Mouse (Mus musculus): Measurements from ENCODE around the gene Myd88. TPM values are rescaled to one million over a fixed set of nuclear protein-coding genes. Genes with fewer than 3 reads are reported as not detected.
"Not testable (repeated sequence)": the region's sequence is repeated elsewhere in the genome, so short reads cannot be mapped to it uniquely, and the experiment has no call there.

Myd88 gene
- 10 to 100 TPM; 10.7 to 12.5 (median 11.4) TPM for total RNA-seq (2022)

DNA sequence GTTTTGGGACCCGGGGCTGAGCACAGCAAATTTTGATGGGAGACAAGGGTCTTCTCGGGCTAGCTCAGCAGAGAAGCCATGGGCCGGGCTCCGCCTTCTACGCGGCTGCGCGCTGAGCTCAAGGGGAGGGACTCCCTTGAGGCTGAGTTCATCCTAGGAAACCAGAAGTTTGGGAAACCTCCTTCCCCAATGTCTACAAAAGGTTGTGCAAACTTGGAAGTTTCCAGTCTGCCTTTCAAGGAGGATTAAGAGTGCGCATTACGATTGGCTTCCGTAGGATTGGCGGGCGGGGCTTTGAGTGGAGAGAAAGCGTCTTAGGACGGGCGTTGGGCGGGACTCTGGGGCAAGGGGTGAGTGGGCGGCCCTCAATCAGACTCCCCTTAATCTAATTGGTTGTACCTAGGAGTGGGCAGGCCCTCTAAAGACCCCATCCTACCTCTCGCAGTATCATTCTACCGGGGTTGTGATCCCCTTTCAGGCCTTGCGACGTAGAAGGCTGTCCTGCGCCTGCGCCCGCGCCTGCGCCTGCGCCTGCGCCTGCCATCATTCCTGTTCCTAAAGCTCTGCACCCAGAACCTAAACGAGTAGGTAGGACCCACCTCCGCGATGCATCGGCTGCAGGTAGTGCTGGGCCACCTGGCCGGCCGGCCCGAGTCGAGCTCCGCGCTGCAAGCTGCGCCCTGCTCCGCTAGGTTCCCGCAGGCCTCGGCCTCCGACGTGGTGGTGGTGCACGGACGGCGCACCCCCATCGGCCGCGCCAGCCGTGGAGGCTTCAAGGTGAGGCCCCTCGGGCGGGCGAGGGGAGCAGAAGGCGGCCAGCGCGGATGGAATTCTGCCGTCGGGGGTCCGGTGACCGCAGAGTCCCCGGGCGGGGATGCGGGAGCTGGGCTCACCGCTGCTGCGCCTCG is at the start of gene Myd88:
Gene Myd88, minus strand, starts transcription at position 503 of the 908 bp plus-strand sequence.
- DNase-seq (ENCODE audit: low spot score): peak; percentile 98

DNA sequence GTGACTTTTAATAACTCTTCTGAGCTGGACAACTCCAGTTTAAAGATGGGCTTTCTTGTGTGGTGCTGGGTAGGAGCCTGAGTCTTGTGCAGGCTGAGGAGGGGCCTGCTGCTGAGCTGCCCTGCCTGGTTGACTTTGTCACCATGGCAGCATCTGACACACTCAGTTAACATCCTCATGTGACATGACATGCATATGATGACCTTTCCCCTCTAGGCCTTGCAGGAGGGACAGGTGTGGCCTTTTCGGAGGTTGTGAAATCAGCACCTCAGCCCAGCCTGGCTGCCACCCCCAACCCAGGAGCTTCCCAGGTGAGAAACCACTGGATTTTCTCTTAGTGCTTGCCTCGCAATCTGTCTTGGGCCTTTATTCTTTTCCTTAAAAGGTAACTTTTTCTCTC is 49.0 kb upstream of the Myd88 start:
- DNase-seq (ENCODE audit: low spot score): no peak

GRCm38 (mm10) chr9:119388956-119389355 is 47.7 kb upstream of the Myd88 start:
- no peak for DNase-seq (ENCODE audit: low spot score)

- no peak for DNase-seq (ENCODE audit: low spot score)
Measured at GRCm38 (mm10) chr9:119382603-119383002, 41.4 kb upstream of the Myd88 start.

DNA sequence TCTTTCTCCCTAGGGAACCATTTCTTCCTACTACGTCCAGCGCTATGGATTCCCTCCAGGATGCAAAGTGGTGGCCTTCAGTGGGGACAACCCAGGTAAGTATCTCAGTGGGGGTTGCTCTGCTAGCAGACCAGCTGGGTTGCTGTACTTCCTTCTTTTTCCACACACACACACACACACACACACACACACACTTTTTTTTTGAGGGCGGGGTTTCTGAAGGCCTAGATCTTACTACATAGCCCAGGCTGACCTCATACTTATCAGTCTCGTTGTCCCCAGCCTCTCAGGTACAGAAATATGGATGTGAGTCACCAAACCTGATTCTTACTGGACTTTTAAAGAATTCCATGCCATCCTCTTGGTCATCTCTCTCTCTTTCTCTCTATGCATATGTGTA is 37.0 kb upstream of the Myd88 start:
- DNase-seq (ENCODE audit: low spot score): no peak

GRCm38 (mm10) chr9:119375556-119375955 is 34.3 kb upstream of the Myd88 start:
- no peak for DNase-seq (ENCODE audit: low spot score)

GRCm38 (mm10) chr9:119375008-119375407 is 33.8 kb upstream of the Myd88 start:
- DNase-seq (ENCODE audit: low spot score): no peak

DNA sequence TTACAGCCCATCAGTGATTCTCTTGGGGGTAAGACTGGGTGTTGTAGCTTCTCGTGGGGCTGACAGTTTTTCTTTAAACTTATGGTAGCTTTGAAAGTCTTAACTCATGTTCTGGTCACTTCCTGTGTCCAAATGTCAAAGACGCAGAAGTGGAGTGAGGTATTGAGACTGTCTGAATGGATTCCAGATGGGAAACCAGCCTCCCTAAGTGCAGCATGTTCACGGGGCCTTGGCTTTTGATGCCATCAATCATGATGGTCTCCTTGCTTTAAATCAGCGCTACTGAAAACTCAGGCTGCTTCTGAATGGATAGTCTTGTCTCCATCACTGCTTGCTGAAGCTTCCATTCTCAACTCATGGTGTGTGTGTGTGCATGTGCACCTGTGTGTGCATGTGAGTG is 30.0 kb upstream of the Myd88 start:
- no peak for DNase-seq (ENCODE audit: low spot score)

GRCm38 (mm10) chr9:119370770-119371169 is 29.6 kb upstream of the Myd88 start:
- not testable (repeated sequence) for DNase-seq (ENCODE audit: low spot score)

DNA sequence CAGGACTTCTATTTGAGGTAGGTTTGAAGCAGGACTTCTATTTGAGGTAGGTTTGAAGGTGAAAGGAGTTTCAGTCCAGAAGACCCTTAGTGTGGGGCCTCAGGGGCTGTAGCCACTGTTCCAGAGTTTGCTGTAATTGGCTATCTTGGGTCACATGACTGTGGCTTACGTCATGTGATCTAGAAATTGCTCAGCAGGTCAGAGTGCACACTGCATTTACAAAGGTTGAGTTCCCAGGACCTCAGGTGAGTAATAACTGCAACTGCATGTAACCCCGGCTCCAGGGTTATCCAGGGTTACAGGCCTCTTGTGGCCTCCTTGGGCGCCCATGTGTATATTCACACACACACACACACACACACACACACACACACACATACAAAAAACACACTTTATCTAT is 27.2 kb upstream of the Myd88 start:
- DNase-seq (ENCODE audit: low spot score): no peak

GRCm38 (mm10) chr9:119365284-119365683 is 24.1 kb upstream of the Myd88 start, which contains the start of gene Slc22a14:
Gene Slc22a14 (minus strand): TSS chr9:119365553.
- no peak for DNase-seq (ENCODE audit: low spot score)

GRCm38 (mm10) chr9:119363229-119363628 is 22.0 kb upstream of the Myd88 start:
- DNase-seq (ENCODE audit: low spot score): no peak

DNA sequence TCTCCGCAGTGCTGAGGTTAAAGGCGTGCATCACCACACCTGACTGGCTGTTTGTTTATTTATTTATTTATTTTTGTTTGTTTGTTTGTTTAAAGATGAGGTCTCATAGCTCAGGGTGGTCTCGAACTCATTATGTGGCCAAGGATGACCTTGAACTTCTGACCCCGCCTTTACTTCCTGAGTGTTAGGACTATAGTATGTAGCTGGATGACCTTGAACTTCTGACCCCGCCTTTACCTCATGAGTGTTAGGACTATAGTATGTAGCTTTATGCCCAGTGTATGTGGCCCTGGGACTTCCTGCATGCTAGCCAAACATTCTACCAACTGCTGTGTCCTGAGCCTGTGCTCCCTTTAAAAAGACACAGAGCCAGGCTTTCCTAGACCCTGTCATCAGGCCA is 20.2 kb upstream of the Myd88 start:
- no peak for DNase-seq (ENCODE audit: low spot score)

GRCm38 (mm10) chr9:119358058-119358429 is 16.8 kb upstream of the Myd88 start:
- DNase-seq (ENCODE audit: low spot score): no peak

GRCm38 (mm10) chr9:119357331-119358057 is 16.3 kb upstream of the Myd88 start, which contains the start of gene Xylb:
Gene Xylb (plus strand): TSS chr9:119357381.
- DNase-seq (ENCODE audit: low spot score): peak; percentile 88

- DNase-seq (ENCODE audit: low spot score): no peak
Measured at GRCm38 (mm10) chr9:119355943-119356342, 14.7 kb upstream of the Myd88 start.

DNA sequence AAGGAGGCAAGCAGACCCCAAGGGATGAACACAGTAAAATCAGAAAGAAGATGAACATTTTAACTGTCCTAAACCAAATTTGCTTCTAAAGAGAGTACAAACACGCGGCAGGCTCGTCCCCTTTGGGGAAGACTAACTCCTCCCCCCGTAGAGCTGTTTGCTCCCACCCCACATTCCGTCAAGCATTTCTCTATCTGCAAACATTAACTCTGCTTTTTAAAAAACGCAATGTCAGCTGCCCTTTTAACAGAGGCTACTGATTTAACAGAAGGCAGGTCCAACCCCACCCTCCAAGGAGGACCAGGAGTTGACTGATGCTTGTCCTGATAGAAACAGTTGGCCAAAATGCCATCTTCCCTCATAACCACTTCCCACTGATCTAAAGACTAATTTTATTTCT is 12.7 kb upstream of the Myd88 start:
- DNase-seq (ENCODE audit: low spot score): no peak

DNA sequence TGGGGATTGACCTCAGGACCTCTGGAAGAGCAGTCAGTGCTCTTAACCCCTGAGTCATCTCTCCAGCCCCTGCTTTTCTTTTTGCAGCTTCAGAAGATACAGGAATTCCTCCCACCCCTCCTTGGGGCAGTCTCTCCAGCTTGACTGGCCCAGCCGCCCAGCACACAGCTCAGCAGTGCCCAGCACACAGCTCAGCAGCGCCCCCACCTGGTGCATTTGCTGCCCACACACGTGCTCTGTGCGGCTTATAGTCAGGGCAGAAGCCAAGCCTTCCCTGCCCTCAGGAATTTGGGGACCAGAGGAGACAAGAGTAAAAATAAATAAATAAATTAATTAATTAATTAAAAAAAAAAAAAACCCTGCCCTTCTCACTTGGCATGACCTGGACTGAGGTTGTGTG is 10.8 kb upstream of the Myd88 start:
- DNase-seq (ENCODE audit: low spot score): peak; percentile 64

GRCm38 (mm10) chr9:119350947-119351705 is 9.9 kb upstream of the Myd88 start:
- no peak for DNase-seq (ENCODE audit: low spot score)

- DNase-seq (ENCODE audit: low spot score): no peak
Measured at GRCm38 (mm10) chr9:119350531-119350930, 9.3 kb upstream of the Myd88 start.

DNA sequence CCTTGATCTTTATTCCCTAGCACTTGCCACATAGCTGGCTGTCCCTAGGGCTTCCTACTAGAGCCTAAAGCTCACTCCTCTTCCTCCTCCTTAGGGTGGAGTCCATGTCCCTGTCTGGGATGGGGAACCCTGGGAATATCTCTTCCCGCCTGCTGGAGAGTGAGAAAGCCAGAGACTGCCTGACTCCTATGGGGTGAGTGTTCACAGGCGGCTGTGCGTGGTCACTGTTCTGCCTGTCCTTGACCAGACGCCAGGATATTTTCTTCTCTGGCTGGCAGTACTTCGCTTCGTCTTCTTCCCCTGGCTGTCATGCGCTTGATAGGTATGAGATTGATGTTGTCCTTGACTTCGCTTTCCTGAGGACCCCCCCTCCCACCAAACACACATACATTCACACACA is 5.2 kb upstream of the Myd88 start:
- no peak for DNase-seq (ENCODE audit: low spot score)

DNA sequence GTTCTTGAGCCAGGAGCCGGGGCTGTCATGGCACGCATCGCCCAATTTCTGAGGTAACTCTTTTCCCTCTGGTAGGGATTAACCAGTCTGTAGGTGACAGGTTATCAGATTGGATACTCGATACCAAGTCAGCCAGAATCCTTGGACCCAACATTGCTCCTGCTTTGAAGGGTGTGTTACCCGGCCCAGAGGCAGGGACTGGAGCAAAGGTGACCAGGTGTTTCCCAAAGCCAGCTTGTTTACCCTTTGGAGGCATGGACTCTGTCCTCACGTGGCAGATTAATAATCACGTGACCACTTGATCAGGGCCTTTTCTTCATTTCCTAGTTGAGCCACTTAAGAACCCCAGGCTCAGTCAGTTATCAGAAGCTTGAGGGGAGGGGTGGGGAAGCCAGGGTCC is 1.5 kb upstream of the Myd88 start:
- DNase-seq (ENCODE audit: low spot score): no peak
